Mouse (Mus musculus) neural tube, embryonic 11.5 days (tissue): ENCODE measurements around the gene Ube2u. TPM values are rescaled to one million over a fixed set of nuclear protein-coding genes. Genes with fewer than 3 reads are reported as not detected.
A peak's percentile ranks its signal among the peaks of the same experiment; 100 is the strongest.

Experiments used
- ATAC-seq: fragments of 200-750 bp; cut with Nextera tagmentation; 2 replicates; pipeline ENCODE4 v1.8.0; 2017; ENCODE audit warnings: moderate number of reproducible peaks, mild to moderate bottlenecking, moderate TSS enrichment, moderate library complexity; ENCODE audit not compliant: insufficient read depth, low FRiP score, low TSS enrichment
- DNase-seq: peaks from one replicate; pipeline ENCODE4 v3.0.0-alpha.2; 2015; ENCODE audit warnings: low spot score
- H3K27ac ChIP-seq: fragments of 300-500 bp; sonication (generic); 2 replicates; pipeline ENCODE4 v1.5.1; 2014; ENCODE audit warnings: low read depth, mild to moderate bottlenecking, low read length
- H3K27me3 ChIP-seq: fragments of 300-500 bp; sonication (generic); 2 replicates; pipeline ENCODE4 v1.6.1; 2014; ENCODE audit warnings: mild to moderate bottlenecking, low read length, mixed read lengths; ENCODE audit not compliant: control insufficient read depth, insufficient read depth
- H3K36me3 ChIP-seq: fragments of 300-500 bp; sonication (generic); 2 replicates; pipeline ENCODE4 v1.6.1; 2014; ENCODE audit warnings: mild to moderate bottlenecking, low read length, moderate library complexity, mixed read lengths; ENCODE audit not compliant: control insufficient read depth, insufficient read depth
- H3K4me1 ChIP-seq: fragments of 300-500 bp; sonication (generic); 2 replicates; pipeline ENCODE4 v1.6.1; 2014; ENCODE audit warnings: low read length, mixed read lengths; ENCODE audit not compliant: control insufficient read depth, insufficient read depth
- H3K4me2 ChIP-seq: fragments of 300-500 bp; sonication (generic); 2 replicates; pipeline ENCODE4 v1.6.1; 2014; ENCODE audit warnings: low read depth, mild to moderate bottlenecking, moderate library complexity
- H3K4me3 ChIP-seq: fragments of 300-500 bp; sonication (generic); 2 replicates; pipeline ENCODE4 v1.5.1; 2014; ENCODE audit warnings: low read depth, low read length
- H3K9ac ChIP-seq: fragments of 300-500 bp; sonication (generic); 2 replicates; pipeline ENCODE4 v1.6.1; 2014; ENCODE audit warnings: mild to moderate bottlenecking, low read length
- H3K9me3 ChIP-seq: fragments of 300-500 bp; sonication (generic); 2 replicates; pipeline ENCODE4 v1.6.1; 2016; ENCODE audit warnings: low read length; ENCODE audit not compliant: control insufficient read depth
- WGBS: fragments of 180-500 bp; shearing (Covaris S2); extraction: QIAGEN DNeasy Blood & Tissue Kit; methylation state at CpG from one replicate; pipeline ENCODE4 v1.1.7; 2014; 5-methylcytosine and 5-hydroxymethylcytosine counted together
- polyA plus RNA-seq: library from polyadenylated mRNA; unstranded; fragments of >200 nt; fragmentation: Nextera tagmentation; extraction: Ambion mirVana; gene quantifications from 2 replicates; pipeline ENCODE4 v1.2.1, GENCODE M21; 2014

Gene Ube2u
- polyA plus RNA-seq, 1 experiment from 2014 or later: 0.49 TPM

DNA sequence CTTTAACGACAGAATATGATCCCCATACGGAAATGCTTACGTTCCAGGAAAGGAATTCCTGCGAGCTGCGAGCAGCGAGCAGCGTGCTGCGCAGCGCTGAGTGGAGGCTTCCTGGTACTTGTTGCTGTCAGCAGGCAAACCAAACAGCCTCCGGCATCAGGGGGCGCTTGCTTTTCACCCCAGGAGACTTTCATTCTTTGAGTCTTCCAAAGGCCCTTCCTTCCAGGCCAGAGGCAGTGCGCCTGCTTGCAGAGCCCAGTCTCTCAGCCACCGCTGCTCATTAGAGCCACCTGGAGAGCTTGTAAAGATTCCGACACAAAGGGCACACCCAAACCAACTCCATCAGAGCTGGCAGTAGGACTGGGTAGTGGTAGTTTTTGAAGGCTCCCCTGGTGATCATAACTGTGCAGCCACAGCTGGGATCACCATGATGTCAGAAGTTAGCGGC lies 48.9 kb downstream of the Ube2u start:
- Histone ChIP-seq H3K27me3 (peaks cover 24% of the 10 kb centered on the region), H3K9me3 (no peaks in the 10 kb centered on the region), H3K4me2 (peak overlapping the region; percentile 34), H3K4me1 (peaks cover 15% of the 10 kb centered on the region; the same call in 1 of the 2 replicates), H3K36me3 (no peaks in the 10 kb centered on the region), H3K9ac (peak overlapping the region; percentile 23; the same call in 1 of the 2 replicates), H3K4me3 (no peak overlapping the region), H3K27ac (no peak overlapping the region)
- no peak for ATAC-seq
- 3% methylated on average over 15 of the region's 15 CpGs for WGBS
- DNase-seq: peak; percentile 71

DNA sequence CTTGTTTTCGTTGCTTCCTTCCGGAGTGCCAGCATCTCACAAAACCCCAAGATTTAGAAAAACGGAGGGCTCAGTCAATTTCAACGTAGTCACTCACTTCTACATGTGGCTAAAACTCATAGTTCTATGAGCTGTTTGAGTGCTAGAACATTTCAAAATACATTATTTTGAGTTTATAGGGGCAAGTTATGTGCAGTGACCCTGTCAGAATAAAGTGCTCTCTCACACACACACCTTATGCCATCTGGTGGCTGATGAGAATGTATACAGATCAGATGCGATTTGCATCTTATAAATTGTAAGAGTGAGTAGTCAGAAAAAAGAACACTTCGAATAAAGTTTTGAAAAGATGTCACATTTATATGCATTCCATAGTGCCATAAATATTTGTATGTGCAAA lies 55.0 kb downstream of the Ube2u start:
- 82% methylated on average over 6 of the region's 6 CpGs for WGBS
- H3K4me1 ChIP-seq: no peaks in the 10 kb centered on the region
- no peaks in the 10 kb centered on the region for H3K27me3 ChIP-seq
- no peak overlapping the region for H3K9ac ChIP-seq
- no peak overlapping the region for H3K4me3 ChIP-seq
- no peak for DNase-seq
- no peaks in the 10 kb centered on the region for H3K36me3 ChIP-seq
- no peak overlapping the region for H3K27ac ChIP-seq
- no peaks in the 10 kb centered on the region for H3K9me3 ChIP-seq
- no peak for ATAC-seq
- no peak overlapping the region for H3K4me2 ChIP-seq

DNA sequence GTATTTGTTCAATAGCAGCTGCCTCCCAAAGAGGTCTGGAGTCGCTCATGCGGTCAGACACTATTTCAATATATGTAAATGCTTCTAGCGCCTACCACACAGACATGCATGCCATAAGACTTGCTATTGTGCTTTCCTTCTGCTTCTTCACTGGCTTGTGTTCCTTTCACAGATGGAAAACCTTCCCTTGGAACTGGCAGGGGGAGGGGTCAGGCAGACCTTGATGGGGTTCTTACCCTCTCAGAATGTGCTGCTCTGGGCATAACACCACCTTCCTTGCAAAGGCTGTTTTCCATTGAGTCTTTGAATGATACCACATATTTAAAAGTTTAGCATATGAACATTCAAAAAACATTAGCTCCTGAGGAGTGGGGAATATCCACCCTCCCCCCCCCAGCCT lies 56.3 kb downstream of the Ube2u start:
- 55% methylated on average over 3 of the region's 3 CpGs for WGBS
- Histone ChIP-seq H3K9me3 (no peaks in the 10 kb centered on the region), H3K27me3 (no peaks in the 10 kb centered on the region), H3K4me3 (no peak overlapping the region), H3K4me1 (no peaks in the 10 kb centered on the region), H3K4me2 (no peak overlapping the region), H3K27ac (no peak overlapping the region), H3K36me3 (no peaks in the 10 kb centered on the region), H3K9ac (no peak overlapping the region)
- ATAC-seq (no peak; the same call in 1 of the 2 replicates), DNase-seq (no peak)

DNA sequence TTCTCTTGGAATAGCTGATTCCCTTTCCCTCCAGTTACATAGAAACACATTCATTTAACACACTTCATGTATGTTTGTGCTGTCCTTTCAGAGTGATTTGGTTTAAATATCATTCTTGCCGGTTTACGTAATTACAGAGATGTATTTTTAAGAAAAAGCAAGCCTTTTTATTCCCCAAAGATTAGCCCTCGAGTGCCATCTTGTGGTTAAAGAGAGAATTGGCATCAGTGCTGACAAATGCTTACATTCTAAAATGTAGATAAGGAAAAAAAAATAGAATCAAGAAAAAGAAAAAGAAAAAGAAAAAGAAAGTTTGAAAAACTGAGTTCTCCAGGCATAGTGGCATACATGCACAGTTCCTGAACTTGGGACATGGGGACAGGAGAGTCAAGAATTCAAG lies 59.2 kb downstream of the Ube2u start:
- Histone ChIP-seq H3K9ac (no peak overlapping the region), H3K4me3 (no peak overlapping the region), H3K27ac (no peak overlapping the region), H3K4me2 (no peak overlapping the region), H3K4me1 (no peaks in the 10 kb centered on the region), H3K9me3 (no peaks in the 10 kb centered on the region), H3K36me3 (no peaks in the 10 kb centered on the region), H3K27me3 (no peaks in the 10 kb centered on the region)
- WGBS: 8% methylated on average over 3 of the region's 3 CpGs
- no peak for DNase-seq
- ATAC-seq: no peak

DNA sequence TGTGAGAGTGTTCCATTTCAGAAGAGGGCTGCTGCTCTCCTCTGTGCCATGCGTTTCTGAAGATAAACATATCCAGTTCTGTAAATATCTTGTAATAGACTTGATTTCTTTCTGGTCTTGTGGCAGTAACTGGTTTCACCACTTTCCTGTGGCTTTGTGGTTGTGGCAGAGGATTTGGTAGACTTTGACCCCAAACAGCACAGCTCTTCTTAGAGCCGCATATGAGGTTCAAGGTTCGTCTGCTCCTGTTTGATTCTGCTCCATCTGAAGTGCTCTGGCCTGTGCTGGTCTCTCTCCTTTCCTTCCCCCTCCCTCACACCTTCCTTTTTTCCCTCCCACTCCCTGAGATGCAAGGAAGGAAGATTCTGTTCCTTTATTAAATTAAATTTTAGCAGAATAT lies 60.8 kb downstream of the Ube2u start:
- no peaks in the 10 kb centered on the region for H3K36me3 ChIP-seq
- H3K9ac ChIP-seq: no peak overlapping the region
- no peak for ATAC-seq
- no peaks in the 10 kb centered on the region for H3K4me1 ChIP-seq
- H3K4me3 ChIP-seq: no peak overlapping the region
- no peak overlapping the region for H3K27ac ChIP-seq
- 87% methylated on average over 3 of the region's 3 CpGs for WGBS
- H3K27me3 ChIP-seq: no peaks in the 10 kb centered on the region
- no peaks in the 10 kb centered on the region for H3K9me3 ChIP-seq
- DNase-seq: no peak
- H3K4me2 ChIP-seq: no peak overlapping the region

DNA sequence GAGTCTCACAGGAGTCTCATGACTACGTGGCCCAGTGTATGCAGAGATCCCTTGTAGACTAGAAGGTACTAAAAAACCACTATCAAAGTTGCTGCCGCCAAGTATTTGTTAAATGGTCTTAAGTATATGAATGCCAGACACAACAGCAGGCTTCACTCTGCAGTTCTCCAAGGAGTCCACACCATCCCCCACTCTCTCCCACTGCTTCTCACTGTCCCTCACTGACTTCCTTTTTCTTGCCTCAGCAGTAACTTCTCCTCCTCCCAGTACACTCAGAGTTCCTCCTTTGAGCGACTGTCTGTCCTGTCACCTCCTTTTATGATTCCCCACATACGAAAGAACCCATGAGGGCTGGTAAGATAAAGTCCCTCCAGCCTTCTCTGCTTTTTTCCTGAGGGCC lies 69.3 kb downstream of the Ube2u start:
- Histone ChIP-seq H3K4me1 (no peaks in the 10 kb centered on the region), H3K36me3 (no peaks in the 10 kb centered on the region), H3K9me3 (no peaks in the 10 kb centered on the region), H3K9ac (no peak overlapping the region), H3K27me3 (no peaks in the 10 kb centered on the region), H3K4me2 (no peak overlapping the region), H3K27ac (no peak overlapping the region), H3K4me3 (no peak overlapping the region)
- ATAC-seq (no peak), DNase-seq (no peak)
- 79% methylated on average over 4 of the region's 4 CpGs for WGBS

DNA sequence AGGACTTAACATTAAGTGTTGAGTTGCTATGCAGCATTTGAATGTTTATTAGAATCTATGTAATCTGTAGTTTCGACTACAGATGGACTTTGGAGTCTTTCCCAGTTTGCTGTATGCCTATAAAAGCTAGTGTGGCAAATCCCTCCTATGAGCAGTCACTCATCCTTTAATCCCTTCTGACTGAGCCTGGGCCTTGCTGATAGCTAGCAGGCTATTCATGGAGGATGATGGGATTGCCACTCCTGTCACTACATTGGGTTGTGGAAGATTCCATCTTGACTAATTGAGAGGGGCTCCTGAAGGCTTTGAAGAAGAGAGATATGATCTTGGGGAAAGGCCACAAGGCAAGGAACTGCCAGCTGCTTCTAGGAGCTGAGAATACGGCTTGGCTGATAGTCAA lies 74.6 kb downstream of the Ube2u start:
- Histone ChIP-seq H3K4me2 (no peak overlapping the region), H3K4me3 (no peak overlapping the region), H3K4me1 (no peaks in the 10 kb centered on the region), H3K27me3 (no peaks in the 10 kb centered on the region), H3K9ac (no peak overlapping the region), H3K36me3 (no peaks in the 10 kb centered on the region), H3K9me3 (no peaks in the 10 kb centered on the region), H3K27ac (no peak overlapping the region)
- 89% methylated on average over 2 of the region's 2 CpGs for whole genome bisulfite sequencing
- DNase-seq: no peak
- no peak for ATAC-seq

DNA sequence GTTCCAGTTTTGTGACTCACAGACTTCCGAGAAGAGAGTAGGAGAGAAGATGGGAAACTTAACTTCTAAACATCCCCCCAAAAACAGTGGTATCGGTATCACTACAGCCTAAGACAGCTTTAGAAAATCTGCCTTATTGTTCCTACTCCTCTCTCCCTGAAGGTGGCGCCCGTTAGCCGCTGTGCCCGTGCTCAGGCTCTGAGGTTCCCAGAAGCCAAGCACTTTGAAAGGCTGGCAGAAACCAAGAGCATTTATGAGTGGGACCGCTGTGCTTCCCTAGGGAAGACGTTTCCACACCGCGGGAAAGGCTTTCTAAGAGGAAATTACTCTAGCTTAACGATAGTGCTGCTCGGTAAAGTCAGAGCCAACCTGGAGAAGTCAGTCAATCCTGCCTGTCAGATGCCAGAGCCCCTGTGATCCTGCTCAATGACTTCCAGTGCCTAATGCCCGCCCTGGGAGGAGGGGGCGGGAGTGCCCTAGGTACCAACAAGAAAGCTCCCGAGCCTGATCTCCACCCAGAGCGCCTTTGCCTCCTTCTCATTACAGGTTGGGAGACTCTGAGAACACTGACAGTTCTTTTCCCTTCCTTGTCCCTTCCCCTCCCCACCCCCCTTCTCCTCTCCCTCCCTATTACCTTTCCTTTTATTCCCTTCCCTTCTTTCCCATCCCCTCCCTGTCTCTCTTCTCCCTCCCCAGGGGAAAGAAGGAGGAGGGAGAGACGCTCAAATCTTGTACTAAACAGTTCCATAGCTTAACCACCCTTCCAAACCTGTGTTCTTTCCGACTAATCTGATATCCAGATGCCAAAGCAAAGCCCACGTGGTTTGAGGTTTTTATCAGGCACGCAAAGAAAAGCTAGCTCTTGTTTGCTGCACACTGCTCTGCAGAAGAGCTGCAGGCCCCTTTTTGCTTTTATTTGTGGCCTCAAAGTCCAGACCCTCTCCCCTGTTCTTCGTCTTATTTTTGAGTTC lies 109.9 kb downstream of the Ube2u start:
- H3K9me3 ChIP-seq: no peaks in the 10 kb centered on the region
- peak overlapping the region; percentile 57 for H3K4me2 ChIP-seq
- 8% methylated on average over 20 of the region's 21 CpGs for WGBS
- DNase-seq (peak; percentile 86), ATAC-seq (peak; percentile 68)
- no peaks in the 10 kb centered on the region for H3K4me1 ChIP-seq
- H3K27ac ChIP-seq: no peak overlapping the region
- H3K27me3 ChIP-seq: no peaks in the 10 kb centered on the region
- no peaks in the 10 kb centered on the region for H3K36me3 ChIP-seq
- peak overlapping the region; percentile 37; the same call in 1 of the 2 replicates for H3K9ac ChIP-seq
- 0 out of 2 replicates have a peak overlapping the region, but pooled peaks have one; percentile 18 for H3K4me3 ChIP-seq

DNA sequence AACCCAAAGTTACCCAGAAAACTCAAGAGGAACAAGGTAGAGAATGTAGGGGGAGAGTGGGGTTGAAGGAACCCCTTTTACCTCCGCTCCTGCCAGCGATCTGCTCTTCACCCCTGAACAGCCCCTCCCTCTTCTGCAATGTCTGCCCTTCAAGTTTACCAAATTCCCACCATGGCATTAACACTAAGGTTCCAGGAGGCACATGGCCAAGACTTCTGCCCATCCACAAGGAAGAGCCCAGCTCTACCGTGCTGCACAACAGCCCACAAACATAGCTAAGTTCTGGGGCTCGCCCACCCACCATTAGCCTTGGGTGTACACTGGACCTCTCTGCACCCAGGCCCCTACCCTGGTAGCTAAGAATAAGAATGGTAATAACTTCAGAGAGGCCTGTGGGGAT lies 117.1 kb downstream of the Ube2u start:
- Histone ChIP-seq H3K9ac (no peak overlapping the region), H3K4me2 (no peak overlapping the region), H3K27ac (no peak overlapping the region), H3K9me3 (no peaks in the 10 kb centered on the region), H3K4me1 (no peaks in the 10 kb centered on the region), H3K4me3 (no peak overlapping the region), H3K27me3 (no peaks in the 10 kb centered on the region), H3K36me3 (no peaks in the 10 kb centered on the region)
- no peak for ATAC-seq
- DNase-seq: no peak
- WGBS: 98% methylated on average over 4 of the region's 4 CpGs
